Mouse (Mus musculus) mammary gland, adult 2 months (tissue): ENCODE measurements around the gene Ucp3. TPM values are rescaled to one million over a fixed set of nuclear protein-coding genes. Genes with fewer than 3 reads are reported as not detected.

Source experiments
- polyA plus RNA-seq: library from polyadenylated mRNA; depleted of rRNA; stranded (reverse); fragments of >200 nt; gene quantifications from 2 replicates; pipeline ENCODE4 v1.2.3, GENCODE M21; 2012; ENCODE audit warnings: low replicate concordance; rRNA removed

Gene Ucp3
- 41.0 and 47.5 TPM in 2 replicates for polyA plus RNA-seq

DNA sequence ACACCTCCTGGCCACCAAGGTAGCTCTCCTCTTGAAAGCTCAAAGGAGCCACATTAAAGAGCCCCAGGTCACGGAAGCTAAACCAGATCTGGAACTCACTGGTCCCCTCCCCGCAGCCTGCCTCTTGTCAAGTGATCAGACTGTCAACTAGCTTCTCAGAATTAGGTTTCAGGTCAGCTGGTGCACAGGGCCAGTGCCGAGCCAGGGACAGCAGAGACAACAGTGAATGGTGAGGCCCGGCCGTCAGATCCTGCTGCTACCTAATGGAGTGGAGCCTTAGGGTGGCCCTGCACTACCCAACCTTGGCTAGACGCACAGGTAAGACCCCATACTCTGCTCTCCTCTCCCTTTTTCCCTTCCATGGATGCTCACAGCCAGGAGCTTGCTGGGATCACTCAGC, at the start of gene Ucp3:
Gene Ucp3 (plus strand): TSS at position 214 of the 400 bp plus-strand sequence.

DNA sequence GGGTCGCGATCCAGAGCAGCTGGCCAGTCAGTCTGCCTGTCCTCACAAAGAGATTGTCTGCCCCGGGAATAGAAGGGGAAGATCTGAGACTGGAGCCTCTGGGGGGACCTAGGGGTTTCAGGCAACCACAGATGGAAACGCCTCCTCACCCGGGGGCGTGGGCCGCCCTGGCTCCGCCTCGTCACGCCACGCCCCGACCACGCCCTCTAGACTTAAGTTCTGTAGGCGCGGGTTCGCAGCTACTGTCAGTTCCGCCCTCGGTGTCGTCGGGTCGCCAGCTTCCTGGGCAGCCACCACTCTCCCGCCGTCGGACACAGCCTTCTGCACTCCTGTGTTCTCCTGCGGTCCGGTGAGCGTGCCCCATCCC, 20.3 kb downstream of the Ucp3 start, which contains the start of gene Ucp2:
Gene Ucp2 (plus strand): TSS at position 221 of the 367 bp plus-strand sequence.

DNA sequence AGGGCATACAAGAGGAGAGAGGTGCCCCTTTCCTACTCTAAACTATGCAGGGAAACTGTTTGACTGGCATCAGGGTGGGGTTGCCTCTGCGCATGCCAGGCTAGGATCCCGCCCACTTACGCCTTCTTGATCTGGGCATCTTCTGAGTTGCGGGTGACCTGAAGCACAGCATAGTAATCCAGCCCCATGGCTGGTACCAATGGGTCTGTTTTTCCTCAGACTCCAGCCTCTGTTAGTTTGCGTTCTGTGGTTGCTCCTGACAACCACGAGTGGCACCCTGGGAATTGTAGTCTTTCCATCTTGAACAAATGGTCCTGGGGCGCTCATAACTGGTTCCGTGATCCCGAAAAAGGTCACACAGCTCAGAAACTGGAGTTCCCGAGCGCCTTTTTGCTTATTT, 41.8 kb downstream of the Ucp3 start, which contains the start of gene Dnajb13:
Gene Dnajb13 (minus strand): TSS at position 388 of the 400 bp plus-strand sequence.

Other genes with a start within 250 kb of the Ucp3 start
- 2.1 and 4.3 TPM in 2 replicates for gene Pgm2l1, start 245.6 kb upstream of the Ucp3 start, polyA plus RNA-seq
- 1.6 and 2.2 TPM in 2 replicates for gene P4ha3, start 187.5 kb upstream of the Ucp3 start, polyA plus RNA-seq
- gene C2cd3, start 100.8 kb upstream of the Ucp3 start, polyA plus RNA-seq, result 21.6 and 24.5 TPM in 2 replicates
- gene Ppme1, start 100.7 kb upstream of the Ucp3 start, polyA plus RNA-seq, result 80.4 and 102 TPM in 2 replicates
- 394 and 879 TPM in 2 replicates for gene Ucp2, start 20.3 kb downstream of the Ucp3 start, polyA plus RNA-seq
- gene Dnajb13, start 42.0 kb downstream of the Ucp3 start, polyA plus RNA-seq, result 2.1 and 2.7 TPM in 2 replicates
- 7.6 and 16.3 TPM in 2 replicates for gene Coa4, start 64.1 kb downstream of the Ucp3 start, polyA plus RNA-seq
- gene Rab6a, start 134.4 kb downstream of the Ucp3 start, polyA plus RNA-seq, result 21.0 and 35.9 TPM in 2 replicates
- gene Mrpl48, start 135.3 kb downstream of the Ucp3 start, polyA plus RNA-seq, result 6.5 and 22.5 TPM in 2 replicates
- 81.6 and 86.0 TPM in 2 replicates for gene Plekhb1, start 189.4 kb downstream of the Ucp3 start, polyA plus RNA-seq
- gene Fam168a, start 233.6 kb downstream of the Ucp3 start, polyA plus RNA-seq, result 102 and 124 TPM in 2 replicates